Mouse (Mus musculus) lung, postnatal 0 days (tissue): Measurements from ENCODE around the gene Cdk17. TPM values are rescaled to one million over a fixed set of nuclear protein-coding genes. Genes with fewer than 3 reads are reported as not detected.

ENCODE experiments used
- ATAC-seq: fragments of 200-750 bp; cut with Nextera tagmentation; 2 replicates; pipeline ENCODE4 v1.8.0; 2017; ENCODE audit warnings: moderate library complexity
- DNase-seq: peaks from one replicate; pipeline ENCODE4 v3.0.0-alpha.2; 2016; ENCODE audit warnings: low spot score
- H3K27ac ChIP-seq: fragments of 300-500 bp; sonication (generic); 2 replicates; pipeline ENCODE4 v1.5.1; 2014; ENCODE audit warnings: antibody characterized with exemption, mild to moderate bottlenecking, low read length, mixed read lengths
- H3K27me3 ChIP-seq: fragments of 300-500 bp; sonication (generic); replicated peaks from 2 replicates; pipeline ENCODE4 v1.6.1; 2014; ENCODE audit warnings: low read length, mixed read lengths; ENCODE audit not compliant: insufficient read depth
- H3K36me3 ChIP-seq: fragments of 300-500 bp; sonication (generic); 2 replicates; pipeline ENCODE4 v1.6.1; 2014; ENCODE audit warnings: low read length, mixed read lengths; ENCODE audit not compliant: insufficient read depth
- H3K4me1 ChIP-seq: fragments of 300-500 bp; sonication (generic); 2 replicates; pipeline ENCODE4 v1.6.1; 2014; ENCODE audit warnings: antibody characterized with exemption, low read depth, low read length, mixed read lengths; ENCODE audit not compliant: insufficient read depth
- H3K4me2 ChIP-seq: fragments of 300-500 bp; sonication (generic); replicated peaks from 2 replicates; pipeline ENCODE4 v1.6.1; 2014; ENCODE audit warnings: low read depth, mild to moderate bottlenecking, low read length, moderate library complexity, mixed read lengths
- H3K4me3 ChIP-seq: fragments of 300-500 bp; sonication (generic); 2 replicates; pipeline ENCODE4 v1.5.1; 2014; ENCODE audit warnings: low read depth, low read length
- H3K9ac ChIP-seq: fragments of 300-500 bp; sonication (generic); replicated peaks from 2 replicates; pipeline ENCODE4 v1.6.1; 2014; ENCODE audit warnings: low read depth, mild to moderate bottlenecking
- H3K9me3 ChIP-seq: fragments of 300-500 bp; sonication (generic); 2 replicates; pipeline ENCODE4 v1.6.1; 2016; ENCODE audit warnings: low read length, mixed read lengths
- CTCF ChIP-seq: IDR thresholded peaks from 2 replicates; pipeline ENCODE4 v1.5.1; 2016; ENCODE audit warnings: antibody characterized with exemption, mild to moderate bottlenecking
- EP300 ChIP-seq: IDR thresholded peaks from 2 replicates; pipeline ENCODE4 v1.6.1; 2016; ENCODE audit warnings: antibody characterized with exemption, mild to moderate bottlenecking, control low read depth
- WGBS: fragments of 180-500 bp; shearing (Covaris S2); extraction: QIAGEN DNeasy Blood & Tissue Kit; methylation state at CpG from one replicate; pipeline ENCODE4 v1.1.7; 2014; 5-methylcytosine and 5-hydroxymethylcytosine counted together
- polyA plus RNA-seq: library from polyadenylated mRNA; unstranded; fragments of >200 nt; fragmentation: Nextera tagmentation; extraction: Ambion mirVana; gene quantifications from 2 replicates; pipeline ENCODE4 v1.2.1, GENCODE M21; 2015

Cdk17 gene
- polyA plus RNA-seq, 1 experiment from 2014 or later = 12.6 TPM

DNA sequence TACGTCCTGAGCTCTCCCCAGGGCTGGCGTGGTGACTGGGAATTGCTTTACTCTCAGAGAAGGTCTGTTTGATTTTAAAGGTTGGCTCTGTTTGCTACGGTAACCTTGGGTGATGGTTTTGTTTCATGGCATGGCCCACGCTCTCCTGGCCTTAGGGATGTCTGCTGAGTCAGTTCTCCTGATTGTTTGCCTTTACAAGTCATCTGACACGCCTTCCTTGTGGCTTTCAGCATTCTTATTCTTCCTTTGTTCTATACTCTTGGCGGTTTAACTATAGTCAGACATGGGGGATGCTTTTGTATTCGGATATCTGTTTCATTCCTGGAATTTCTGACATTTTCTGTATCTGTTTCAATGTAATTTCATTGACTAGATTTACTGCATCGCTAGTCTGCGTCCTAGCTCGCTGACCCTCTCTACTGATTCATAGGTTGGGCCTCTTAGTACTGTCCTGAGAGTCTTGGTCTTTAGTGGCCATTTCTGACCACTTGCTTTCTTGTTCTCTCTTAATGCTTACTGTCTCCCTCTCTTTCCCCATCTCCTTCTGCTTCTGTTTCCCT is 27.8 kb downstream of the Cdk17 start:
- Histone ChIP-seq H3K4me1 (peaks cover 3% of the 10 kb centered on the region; the same call in 1 of the 2 replicates), H3K27ac (no peak overlapping the region), H3K9ac (no peak overlapping the region), H3K9me3 (no peaks in the 10 kb centered on the region), H3K36me3 (no peaks in the 10 kb centered on the region), H3K27me3 (no peaks in the 10 kb centered on the region), H3K4me2 (no peak overlapping the region), H3K4me3 (no peak overlapping the region)
- ATAC-seq = peak; percentile 38; the same call in 1 of the 2 replicates
- peak; percentile 27 for DNase-seq
- TF ChIP-seq EP300 (no peak), CTCF (no peak)
- WGBS = 71% methylated on average over 10 of the region's 10 CpGs

DNA sequence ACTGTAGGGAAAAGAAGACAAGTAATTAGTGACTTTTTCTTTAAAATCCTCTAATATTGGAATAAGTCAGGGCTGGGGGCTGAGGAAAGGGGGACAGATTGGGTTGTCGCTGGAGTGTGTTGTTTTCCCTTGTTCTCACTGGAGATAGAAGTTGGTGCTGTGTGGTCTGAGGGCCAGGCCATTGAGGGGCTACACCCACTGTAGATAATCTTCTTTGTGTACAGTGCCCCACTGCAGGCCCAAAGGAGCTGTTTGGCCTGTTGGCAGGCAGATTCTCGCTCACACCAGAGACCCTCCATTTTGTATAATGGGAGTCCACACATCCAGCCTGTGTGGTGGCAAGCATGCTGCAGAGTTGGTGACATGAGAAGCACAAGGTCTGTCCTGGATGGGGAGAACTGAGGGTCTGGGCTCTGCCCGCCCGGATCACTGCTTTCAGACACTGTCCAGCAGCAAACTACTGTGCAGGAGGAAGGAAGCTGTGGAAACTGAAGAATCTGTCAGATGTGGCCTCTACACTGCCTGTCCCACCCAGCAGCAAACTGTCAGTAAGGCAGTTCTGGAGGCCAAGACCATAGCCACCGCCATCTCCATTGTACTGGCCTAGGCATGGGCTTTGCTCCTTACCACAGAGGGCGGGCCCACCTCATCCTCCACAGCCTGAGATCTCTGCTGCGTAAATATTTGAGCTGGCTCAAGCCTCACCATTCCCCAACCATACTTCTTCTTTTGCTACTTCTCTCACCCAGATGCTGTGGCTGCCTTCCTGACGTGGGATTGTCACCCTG is 30.0 kb downstream of the Cdk17 start:
- DNase-seq = no peak

DNA sequence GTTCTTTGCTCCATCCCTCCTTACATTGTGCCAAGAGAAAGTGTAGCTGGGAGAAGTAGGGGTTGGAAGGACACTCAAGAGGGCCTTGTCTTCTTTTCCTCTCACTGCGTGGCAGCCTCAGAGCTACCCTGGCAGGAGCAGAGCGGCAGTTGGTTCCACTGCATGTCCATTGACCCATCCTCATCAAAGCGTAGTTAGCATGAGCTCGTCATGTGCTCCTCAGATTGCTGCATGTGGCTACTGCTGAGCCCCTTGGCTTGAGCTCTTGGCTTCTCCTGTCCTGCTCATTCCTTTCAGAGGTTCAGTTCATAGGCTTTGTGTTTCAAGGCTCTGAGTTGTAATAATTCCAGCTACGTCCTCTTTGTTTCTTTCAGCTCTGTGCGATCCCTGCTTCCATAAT is 36.4 kb downstream of the Cdk17 start:
- Histone ChIP-seq H3K4me1 (peaks cover 4% of the 10 kb centered on the region; the same call in 1 of the 2 replicates), H3K9me3 (no peaks in the 10 kb centered on the region), H3K4me2 (no peak overlapping the region), H3K27ac (no peak overlapping the region), H3K4me3 (no peak overlapping the region), H3K9ac (no peak overlapping the region), H3K27me3 (no peaks in the 10 kb centered on the region), H3K36me3 (no peaks in the 10 kb centered on the region)
- TF ChIP-seq EP300 (no peak), CTCF (no peak)
- no peak for DNase-seq
- WGBS = 87% methylated on average over 6 of the region's 6 CpGs
- no peak for ATAC-seq

More for the DNA sequence above, 30.0 kb downstream of the Cdk17 start:
- TF ChIP-seq EP300 = no peak
- no peak for TF ChIP-seq CTCF
- Histone ChIP-seq H3K9me3 (no peaks in the 10 kb centered on the region), H3K36me3 (no peaks in the 10 kb centered on the region), H3K27ac (peak overlapping the region; percentile 29; the same call in 1 of the 2 replicates), H3K9ac (no peak overlapping the region), H3K27me3 (no peaks in the 10 kb centered on the region), H3K4me3 (no peak overlapping the region), H3K4me1 (peaks cover 4% of the 10 kb centered on the region; the same call in 1 of the 2 replicates), H3K4me2 (no peak overlapping the region)
- WGBS = 59% methylated on average over 8 of the region's 8 CpGs
- ATAC-seq = peak; percentile 52

DNA sequence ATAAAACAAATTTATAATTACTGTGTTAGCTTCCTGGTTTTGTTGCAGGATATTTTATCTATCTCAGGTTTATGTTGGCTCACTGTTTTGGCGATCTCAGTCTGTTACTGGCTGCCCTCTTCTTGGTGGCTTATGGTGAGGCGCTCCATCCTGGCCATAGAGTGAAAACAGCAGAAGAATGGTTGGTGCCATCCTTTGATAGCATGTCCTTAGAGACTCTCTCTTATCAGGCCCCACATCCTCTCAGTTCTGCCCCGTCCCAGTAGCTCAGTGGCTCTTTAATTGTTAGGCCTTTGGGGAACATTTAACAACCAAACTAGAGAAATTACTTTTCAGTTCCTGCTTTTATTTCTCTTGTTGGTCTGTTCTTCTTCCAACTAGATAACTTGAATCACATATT is 38.3 kb downstream of the Cdk17 start:
- Histone ChIP-seq H3K27me3 (no peaks in the 10 kb centered on the region), H3K4me2 (no peak overlapping the region), H3K27ac (no peak overlapping the region), H3K9me3 (no peaks in the 10 kb centered on the region), H3K4me3 (no peak overlapping the region), H3K36me3 (no peaks in the 10 kb centered on the region), H3K4me1 (peaks cover 4% of the 10 kb centered on the region; the same call in 1 of the 2 replicates), H3K9ac (no peak overlapping the region)
- DNase-seq (no peak), ATAC-seq (no peak)
- no peak for TF ChIP-seq EP300
- 90% methylated on average over 3 of the region's 3 CpGs for WGBS

DNA sequence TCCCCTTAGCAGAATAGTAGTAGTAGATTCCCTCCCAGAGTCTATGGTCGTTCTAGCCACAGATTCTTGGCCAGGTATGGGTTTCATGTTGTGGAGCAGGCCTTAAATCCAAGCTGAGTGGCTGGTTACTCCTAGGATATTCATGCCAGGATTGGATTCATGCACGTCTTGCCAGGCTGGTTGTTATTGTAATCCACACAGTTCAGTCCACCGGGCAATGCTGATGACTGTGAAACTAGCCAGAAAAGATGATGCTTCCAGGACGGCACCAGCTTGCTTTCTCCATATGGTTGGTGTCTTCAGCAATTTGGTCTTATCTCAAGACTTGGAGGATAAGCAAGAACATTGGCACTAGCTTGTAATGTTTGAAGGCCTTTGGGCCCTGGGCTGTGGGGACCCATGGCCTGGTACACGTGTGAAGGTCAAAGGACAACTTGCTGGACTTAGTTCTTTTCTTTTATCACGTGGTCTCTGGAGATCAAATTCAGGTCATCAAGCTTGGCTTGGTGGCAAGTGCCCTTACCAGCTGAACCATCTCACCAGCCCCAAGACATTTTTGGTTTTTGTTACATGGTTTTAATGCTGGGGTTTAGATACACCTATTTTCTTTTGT is 41.3 kb downstream of the Cdk17 start:
- Histone ChIP-seq H3K4me1 (no peaks in the 10 kb centered on the region), H3K36me3 (no peaks in the 10 kb centered on the region), H3K9me3 (no peaks in the 10 kb centered on the region), H3K27me3 (no peaks in the 10 kb centered on the region), H3K4me3 (no peak overlapping the region), H3K9ac (no peak overlapping the region), H3K4me2 (no peak overlapping the region), H3K27ac (no peak overlapping the region)
- TF ChIP-seq CTCF (no peak), EP300 (no peak)
- ATAC-seq (no peak), DNase-seq (no peak)
- WGBS = 76% methylated on average over 6 of the region's 6 CpGs

DNA sequence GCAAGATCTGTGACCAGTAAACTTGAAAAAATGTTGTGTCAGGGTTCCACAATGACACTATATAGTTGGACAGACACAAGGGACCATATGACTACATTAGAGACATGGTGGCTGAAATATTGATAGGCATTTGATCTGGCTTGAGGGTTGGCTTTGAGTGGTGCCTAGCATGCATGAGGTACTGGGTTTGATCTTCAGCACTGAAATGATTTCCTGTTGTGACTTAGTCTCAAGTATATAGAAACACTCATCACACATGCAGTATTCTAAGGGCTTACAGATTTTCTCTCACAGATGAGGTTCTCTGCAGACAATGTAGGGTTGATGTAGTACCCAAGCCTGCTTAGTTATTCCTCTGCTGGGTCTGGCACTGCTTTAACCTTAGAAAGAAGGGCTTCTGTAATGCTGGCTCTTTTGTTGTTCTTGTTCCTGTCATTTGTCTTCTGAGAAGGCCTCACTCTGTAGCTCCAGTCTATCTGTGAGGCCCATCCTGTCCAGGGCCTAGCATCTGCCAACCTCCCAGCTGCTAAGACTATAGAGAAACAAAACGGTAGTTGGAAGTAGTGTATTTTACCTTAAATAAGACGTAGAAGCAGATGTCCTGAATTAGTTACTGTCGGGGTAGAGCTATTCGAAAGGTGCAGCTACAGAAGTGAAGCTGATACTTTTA is 44.7 kb downstream of the Cdk17 start:
- 87% methylated on average over 4 of the region's 4 CpGs for WGBS
- no peak for TF ChIP-seq EP300
- TF ChIP-seq CTCF = no peak
- no peaks in the 10 kb centered on the region for H3K36me3 ChIP-seq
- DNase-seq (no peak), ATAC-seq (no peak)
- H3K4me2 ChIP-seq = no peak overlapping the region
- H3K27ac ChIP-seq = no peak overlapping the region
- no peaks in the 10 kb centered on the region for H3K27me3 ChIP-seq
- H3K4me3 ChIP-seq = no peak overlapping the region
- H3K9ac ChIP-seq = no peak overlapping the region
- no peaks in the 10 kb centered on the region for H3K4me1 ChIP-seq
- H3K9me3 ChIP-seq = no peaks in the 10 kb centered on the region
